In genomic region chr4:149544892-149545291, GRCm38 (mm10) we compare ENCODE assay signal across 12 mouse cellular contexts. TPM values are rescaled to one million over a fixed set of nuclear protein-coding genes. Genes with fewer than 3 reads are reported as not detected.
DNase-seq lines count a peak whose midpoint lies in the region; TF ChIP-seq lines count a peak whose summit lies in the region.
"Had no signal": no experiment of that assay in that cellular context is flagged by ENCODE, and none has a peak within 500 bp of the region (broad histone marks: within the 10 kb centered on the region; RNA-seq: fewer than 3 reads in every experiment).

No protein-coding gene starts in this region.

- peak; percentile 67 for DNase-seq in gastrocnemius, adult 18-20 months (ENCODE audit: low spot score)
- no peak for DNase-seq in gastrocnemius, postnatal 4 days (ENCODE audit: low spot score in 2 of 2)
- peak; percentile 40 for DNase-seq in kidney, postnatal 14 days
- no peak for DNase-seq in kidney, adult 8-10 months
- peak; percentile 54 to 67 for DNase-seq in gastrocnemius, adult 8-10 months (ENCODE audit: low spot score in 2 of 2)
- DNase-seq in adrenal gland, postnatal 4 days (ENCODE audit: low spot score in 2 of 2) = no peak
- DNase-seq: adrenal gland, postnatal 10 days; heart, postnatal 36 days; layer of hippocampus, postnatal 36 days; right cerebral cortex, adult 18-20 months had no signal

- peak; percentile 12 for TF ChIP-seq POLR2A in myocyte (IDR thresholded peaks at IDR 0.05; ENCODE audit: insufficient read length, low read depth)

- peak overlapping the region; percentile 6 for H3K4me2 ChIP-seq in myocyte (ENCODE audit: low read depth)

- H3K36me3 ChIP-seq in myocyte (ENCODE audit: control insufficient read depth, insufficient read depth) = no peaks in the 10 kb centered on the region

- no peaks in the 10 kb centered on the region for H3K27me3 ChIP-seq in myocyte (ENCODE audit: control insufficient read depth, insufficient read depth, insufficient read length)

- no peak overlapping the region for H3ac ChIP-seq in myocyte (ENCODE audit: control insufficient read depth, insufficient read length)

- H3K79me2 ChIP-seq in myocyte (ENCODE audit: control insufficient read depth, insufficient read depth) = no peaks in the 10 kb centered on the region

- H3K4me3 ChIP-seq in myocyte = no peak overlapping the region
- H3K4me3 ChIP-seq: heart, embryonic 10.5 days had no signal

TF ChIP-seq in myocyte, 11 proteins besides CTCF, POLR2A, EP300 and RAD21:
- no peak for TF ChIP-seq USF1 (IDR thresholded peaks at IDR 0.05; ENCODE audit: low read depth)
- peak in 2 of 3 experiments; percentile 45 to 54 for TF ChIP-seq MYOD1 (IDR thresholded peaks at IDR 0.05; ENCODE audit: control insufficient read depth in 1 of 3, insufficient read length in 2 of 3, low read depth in 2 of 3)
- no peak for TF ChIP-seq CEBPB (IDR thresholded peaks at IDR 0.05; ENCODE audit: insufficient read depth, poor library complexity, severe bottlenecking)
- TF ChIP-seq MYOG (IDR thresholded peaks at IDR 0.05; ENCODE audit: control insufficient read depth in 1 of 3, insufficient read depth in 1 of 3, insufficient read length in 2 of 3, low read depth in 2 of 3) = peak; percentile 22 to 83 (median 40)
- peak; percentile 40 for TF ChIP-seq TCF12 (IDR thresholded peaks at IDR 0.05; ENCODE audit: insufficient read depth, poor library complexity, severe bottlenecking)

RNA-seq across cellular contexts. Expression of gene Ctnnbip1, which starts 26.9 kb away (rescaled TPM):
- 10 to 100 TPM; 17.7 to 19.0 TPM for total RNA-seq in gastrocnemius, adult 18-20 months (2021)
- total RNA-seq in gastrocnemius, postnatal 4 days (2021) = 100 to 1,000 TPM in 1 of 2 experiments, 10 to 100 TPM in 1; 93.5 to 100 TPM
- total RNA-seq in gastrocnemius, adult 8-10 months (2022) = 10 to 100 TPM; 16.3 to 22.2 (median 18.8) TPM
- polyA plus RNA-seq in myocyte (2012; fragmentation: generic; extraction: Trizol) = 19.9 TPM
- total RNA-seq in adrenal gland, postnatal 4 days (2021) = 10 to 100 TPM; 44.7 to 44.8 TPM

RNA-seq across cellular contexts. Expression of gene Clstn1, which starts 41.4 kb away (rescaled TPM):
- 10 to 100 TPM; 27.5 to 35.0 TPM for total RNA-seq in gastrocnemius, adult 18-20 months (2021)
- 10 to 100 TPM; 78.9 to 80.6 TPM for total RNA-seq in gastrocnemius, postnatal 4 days (2021)
- 10 to 100 TPM; 17.1 to 25.6 (median 24.8) TPM for total RNA-seq in gastrocnemius, adult 8-10 months (2022)
- polyA plus RNA-seq in myocyte (2012; fragmentation: generic; extraction: Trizol) = 52.1 TPM
- 100 to 1,000 TPM; 116 to 127 TPM for total RNA-seq in adrenal gland, postnatal 4 days (2021)

RNA-seq across cellular contexts. Expression of gene Lzic, which starts 59.9 kb away (rescaled TPM):
- 10 to 100 TPM; 13.1 to 14.1 TPM for total RNA-seq in gastrocnemius, adult 18-20 months (2021)
- 10 to 100 TPM; 25.0 to 27.6 TPM for total RNA-seq in gastrocnemius, postnatal 4 days (2021)
- 10 to 100 TPM; 12.3 to 18.0 (median 12.8) TPM for total RNA-seq in gastrocnemius, adult 8-10 months (2022)
- 45.5 TPM for polyA plus RNA-seq in myocyte (2012; fragmentation: generic; extraction: Trizol)
- total RNA-seq in adrenal gland, postnatal 4 days (2021) = 10 to 100 TPM; 35.3 to 37.4 TPM

RNA-seq across cellular contexts. Expression of gene Nmnat1, which starts 59.9 kb away (rescaled TPM):
- 10 to 100 TPM; 33.1 to 33.5 TPM for total RNA-seq in gastrocnemius, adult 18-20 months (2021)
- 10 to 100 TPM; 12.9 to 13.0 TPM for total RNA-seq in gastrocnemius, postnatal 4 days (2021)
- total RNA-seq in gastrocnemius, adult 8-10 months (2022) = 10 to 100 TPM; 29.8 to 34.8 (median 30.9) TPM
- 9.3 TPM for polyA plus RNA-seq in myocyte (2012; fragmentation: generic; extraction: Trizol)
- 10 to 100 TPM; 10.1 to 12.3 TPM for total RNA-seq in adrenal gland, postnatal 4 days (2021)

Comparison
In these comparisons a context has a peak if more than half of its experiments do, and no peak if none do; other contexts are left out.
1. DNase-seq: peak in gastrocnemius, adult 18-20 months (single experiment), kidney, postnatal 14 days (single experiment) and gastrocnemius, adult 8-10 months (2 of 2); none in gastrocnemius, postnatal 4 days (0 of 2), kidney, adult 8-10 months (0 of 2) and adrenal gland, postnatal 4 days (0 of 2).